Mouse (Mus musculus) intestine, postnatal 0 days (tissue): ENCODE measurements around the gene Gm4450. TPM values are rescaled to one million over a fixed set of nuclear protein-coding genes. Genes with fewer than 3 reads are reported as not detected.

ENCODE experiments used
- ATAC-seq: fragments of 200-750 bp; cut with Nextera tagmentation; 2 replicates; pipeline ENCODE4 v1.8.0; 2017; ENCODE audit warnings: mild to moderate bottlenecking, moderate TSS enrichment, moderate library complexity
- H3K27ac ChIP-seq: fragments of 300-500 bp; sonication (generic); 2 replicates; pipeline ENCODE4 v1.5.1; 2014; ENCODE audit warnings: mild to moderate bottlenecking, low read depth, low read length, moderate library complexity
- H3K27me3 ChIP-seq: fragments of 300-500 bp; sonication (generic); replicated peaks from 2 replicates; pipeline ENCODE4 v1.6.1; 2014; ENCODE audit warnings: low read length, mixed read lengths; ENCODE audit not compliant: control insufficient read depth, insufficient read depth
- H3K36me3 ChIP-seq: fragments of 300-500 bp; sonication (generic); 2 replicates; pipeline ENCODE4 v1.6.1; 2014; ENCODE audit warnings: mild to moderate bottlenecking, moderate library complexity; ENCODE audit not compliant: control insufficient read depth, insufficient read depth
- H3K4me1 ChIP-seq: fragments of 300-500 bp; sonication (generic); replicated peaks from 2 replicates; pipeline ENCODE4 v1.6.1; 2014; ENCODE audit warnings: antibody characterized with exemption, low read length, mixed read lengths; ENCODE audit not compliant: control insufficient read depth, insufficient read depth
- H3K4me2 ChIP-seq: fragments of 300-500 bp; sonication (generic); replicated peaks from 2 replicates; pipeline ENCODE4 v1.6.1; 2014; ENCODE audit warnings: low read depth, mild to moderate bottlenecking, moderate library complexity
- H3K4me3 ChIP-seq: fragments of 300-500 bp; sonication (generic); 2 replicates; pipeline ENCODE4 v1.5.1; 2014; ENCODE audit warnings: low read depth, low read length
- H3K9ac ChIP-seq: fragments of 300-500 bp; sonication (generic); 2 replicates; pipeline ENCODE4 v1.6.1; 2014; ENCODE audit warnings: mild to moderate bottlenecking, low read depth, low read length
- H3K9me3 ChIP-seq: fragments of 300-500 bp; sonication (generic); 2 replicates; pipeline ENCODE4 v1.6.1; 2016; ENCODE audit warnings: mixed run types; ENCODE audit not compliant: control insufficient read depth
- CTCF ChIP-seq: sonication (generic); IDR thresholded peaks from 2 replicates; pipeline ENCODE4 v1.5.1; 2016; ENCODE audit warnings: low read depth, mild to moderate bottlenecking, control low read depth, antibody characterized with exemption, moderate library complexity
- WGBS: fragments of 180-500 bp; shearing (Covaris S2); extraction: QIAGEN DNeasy Blood & Tissue Kit; methylation state at CpG from one replicate; pipeline ENCODE4 v1.1.7; 2014; 5-methylcytosine and 5-hydroxymethylcytosine counted together
- polyA plus RNA-seq: library from polyadenylated mRNA; unstranded; fragments of >200 nt; fragmentation: Nextera tagmentation; extraction: Ambion mirVana; gene quantifications from 2 replicates; pipeline ENCODE4 v1.2.1, GENCODE M21; 2015

Gene Gm4450
- polyA plus RNA-seq, 1 experiment from 2014 or later, result not detected

DNA sequence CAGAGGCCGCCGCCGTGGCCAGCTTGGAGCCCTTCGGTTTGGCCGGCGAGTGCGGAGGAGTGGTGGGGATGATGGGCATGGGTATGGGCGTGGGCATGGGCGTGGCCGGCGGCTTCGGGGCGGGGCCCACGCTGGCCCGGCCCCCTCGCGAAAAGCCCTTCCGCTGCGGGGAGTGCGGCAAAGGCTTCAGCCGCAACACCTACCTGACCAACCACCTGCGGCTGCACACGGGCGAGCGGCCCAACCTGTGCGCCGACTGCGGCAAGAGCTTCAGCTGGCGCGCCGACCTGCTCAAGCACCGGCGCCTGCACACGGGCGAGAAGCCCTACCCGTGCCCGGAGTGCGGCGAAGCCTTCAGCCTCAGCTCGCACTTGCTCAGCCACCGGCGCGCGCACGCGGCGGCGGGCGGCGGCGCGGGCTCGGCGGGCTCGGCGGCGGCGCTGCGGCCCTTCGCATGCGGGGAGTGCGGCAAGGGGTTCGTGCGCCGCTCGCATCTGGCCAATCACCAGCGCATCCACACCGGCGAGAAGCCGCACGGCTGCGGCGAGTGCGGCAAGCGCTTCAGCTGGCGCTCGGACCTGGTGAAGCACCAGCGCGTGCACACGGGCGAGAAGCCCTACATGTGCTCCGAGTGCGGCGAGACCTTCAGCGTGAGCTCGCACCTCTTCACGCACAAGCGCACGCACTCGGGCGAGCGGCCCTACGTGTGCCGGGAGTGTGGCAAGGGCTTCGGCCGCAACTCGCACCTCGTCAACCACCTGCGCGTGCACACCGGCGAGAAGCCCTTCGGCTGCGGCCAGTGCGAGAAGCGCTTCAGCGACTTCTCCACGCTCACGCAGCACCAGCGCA is 29.1 kb downstream of the Gm4450 start:
- H3K4me1 ChIP-seq, result peaks cover 8% of the 10 kb centered on the region; the same call in 1 of the 2 replicates
- ATAC-seq, result peak; percentile 93
- H3K36me3 ChIP-seq, result no peaks in the 10 kb centered on the region
- H3K4me3 ChIP-seq, result peak overlapping the region; percentile 61
- peak overlapping the region; percentile 28; the same call in 1 of the 2 replicates for H3K27ac ChIP-seq
- peak overlapping the region; percentile 100 for H3K4me2 ChIP-seq
- peak overlapping the region; percentile 52 for H3K9ac ChIP-seq
- WGBS, result under 1% methylated on average over 94 of the region's 110 CpGs
- H3K27me3 ChIP-seq, result no peaks in the 10 kb centered on the region
- no peak for TF ChIP-seq CTCF
- H3K9me3 ChIP-seq, result no peaks in the 10 kb centered on the region

DNA sequence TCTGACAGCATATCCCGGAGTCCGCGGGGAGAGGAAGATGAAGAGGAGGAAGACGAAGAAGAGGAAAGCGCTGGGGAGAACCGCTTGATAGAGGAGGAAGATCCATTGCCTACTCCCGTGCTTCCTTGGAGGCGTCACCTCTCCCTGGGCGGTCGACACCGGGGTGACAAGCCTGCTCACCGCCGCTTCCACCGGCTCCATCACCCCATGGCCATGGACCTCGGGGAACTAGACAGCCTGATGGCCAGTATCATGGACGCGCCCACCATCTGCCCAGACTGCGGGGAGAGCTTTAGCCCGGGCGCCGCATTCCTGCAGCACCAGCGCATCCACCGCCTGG is 29.7 kb downstream of the Gm4450 start:
- Histone ChIP-seq H3K9ac (0 out of 2 replicates have a peak overlapping the region, but pooled peaks have one; percentile 52), H3K4me2 (peak overlapping the region; percentile 100), H3K27ac (no peak overlapping the region), H3K4me1 (peaks cover 8% of the 10 kb centered on the region; the same call in 1 of the 2 replicates), H3K27me3 (no peaks in the 10 kb centered on the region), H3K9me3 (no peaks in the 10 kb centered on the region), H3K4me3 (peak overlapping the region; percentile 61), H3K36me3 (no peaks in the 10 kb centered on the region)
- WGBS, result 6% methylated on average over 23 of the region's 23 CpGs
- no peak for TF ChIP-seq CTCF
- ATAC-seq, result no peak; the same call in 1 of the 2 replicates

DNA sequence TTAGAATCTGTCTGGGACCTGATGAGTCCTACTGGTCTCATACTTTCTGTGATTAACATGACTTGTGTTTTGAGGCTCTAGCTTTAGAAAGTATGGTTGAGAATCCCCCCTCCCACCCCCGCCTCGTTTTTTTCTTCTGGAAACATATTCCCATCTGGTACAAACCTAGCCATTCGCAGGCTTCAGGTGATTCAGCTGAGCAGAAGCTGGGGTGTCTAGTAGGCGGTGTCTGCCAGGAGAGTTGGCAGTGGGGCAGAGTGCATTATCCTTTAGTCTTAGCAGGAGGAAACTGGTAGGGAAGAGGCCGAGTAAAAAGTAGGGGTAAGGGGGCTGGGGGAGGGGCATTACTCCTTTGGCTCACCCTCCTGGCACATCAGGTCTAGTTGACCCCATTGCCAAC is 30.2 kb downstream of the Gm4450 start:
- Histone ChIP-seq H3K36me3 (no peaks in the 10 kb centered on the region), H3K4me1 (peaks cover 8% of the 10 kb centered on the region; the same call in 1 of the 2 replicates), H3K9ac (no peak overlapping the region), H3K4me2 (peak overlapping the region; percentile 100), H3K27ac (no peak overlapping the region), H3K27me3 (no peaks in the 10 kb centered on the region), H3K9me3 (no peaks in the 10 kb centered on the region), H3K4me3 (peak overlapping the region; percentile 61)
- no peak for TF ChIP-seq CTCF
- ATAC-seq, result no peak
- 58% methylated on average over 5 of the region's 5 CpGs for WGBS

DNA sequence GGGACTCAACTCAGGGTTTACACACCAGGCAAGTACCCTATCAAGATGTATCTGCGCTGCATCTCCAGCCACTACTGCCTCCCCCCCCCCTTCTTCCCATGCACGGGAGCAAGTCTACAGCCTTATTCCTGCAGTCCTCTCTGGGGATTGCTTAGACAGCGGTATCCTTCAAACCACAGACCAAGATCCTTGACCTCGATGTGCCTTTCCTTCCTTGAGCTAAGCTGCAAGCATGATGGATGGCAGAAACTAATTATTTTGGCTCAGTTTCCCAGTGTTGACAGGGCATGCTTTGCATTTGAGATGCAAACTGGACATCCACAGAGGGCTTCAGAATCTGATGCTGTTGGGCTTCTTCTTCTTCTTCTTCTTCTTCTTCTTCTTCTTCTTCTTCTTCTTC is 34.0 kb downstream of the Gm4450 start:
- Histone ChIP-seq H3K9ac (no peak overlapping the region), H3K36me3 (no peaks in the 10 kb centered on the region), H3K27me3 (no peaks in the 10 kb centered on the region), H3K4me1 (peaks cover 15% of the 10 kb centered on the region; the same call in 1 of the 2 replicates), H3K27ac (no peak overlapping the region), H3K9me3 (no peaks in the 10 kb centered on the region), H3K4me3 (no peak overlapping the region), H3K4me2 (no peak overlapping the region)
- ATAC-seq, result no peak
- TF ChIP-seq CTCF, result no peak
- 87% methylated on average over 4 of the region's 4 CpGs for WGBS

DNA sequence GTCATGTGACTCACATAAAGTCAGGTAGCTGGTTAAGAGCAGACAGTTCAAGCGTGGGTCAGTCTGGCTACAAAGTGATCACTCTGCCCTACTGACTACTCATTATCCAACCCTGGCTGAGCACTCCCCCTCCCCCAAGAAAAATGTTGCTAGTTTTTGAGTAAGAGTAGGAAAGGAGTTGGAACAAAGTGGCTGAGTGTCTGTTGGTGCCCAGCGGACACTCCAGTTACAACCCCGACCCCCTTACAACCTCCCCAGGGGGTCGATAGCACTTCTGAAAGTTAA is 37.2 kb downstream of the Gm4450 start:
- no peaks in the 10 kb centered on the region for H3K36me3 ChIP-seq
- 42% methylated on average over 4 of the region's 4 CpGs for WGBS
- no peak overlapping the region for H3K4me2 ChIP-seq
- no peaks in the 10 kb centered on the region for H3K9me3 ChIP-seq
- H3K4me3 ChIP-seq, result no peak overlapping the region
- no peak for TF ChIP-seq CTCF
- peak; percentile 65 for ATAC-seq
- 0 out of 2 replicates have a peak, but pooled peaks cover 12% of the 10 kb centered on the region for H3K4me1 ChIP-seq
- H3K27ac ChIP-seq, result no peak overlapping the region
- H3K9ac ChIP-seq, result no peak overlapping the region
- no peaks in the 10 kb centered on the region for H3K27me3 ChIP-seq

DNA sequence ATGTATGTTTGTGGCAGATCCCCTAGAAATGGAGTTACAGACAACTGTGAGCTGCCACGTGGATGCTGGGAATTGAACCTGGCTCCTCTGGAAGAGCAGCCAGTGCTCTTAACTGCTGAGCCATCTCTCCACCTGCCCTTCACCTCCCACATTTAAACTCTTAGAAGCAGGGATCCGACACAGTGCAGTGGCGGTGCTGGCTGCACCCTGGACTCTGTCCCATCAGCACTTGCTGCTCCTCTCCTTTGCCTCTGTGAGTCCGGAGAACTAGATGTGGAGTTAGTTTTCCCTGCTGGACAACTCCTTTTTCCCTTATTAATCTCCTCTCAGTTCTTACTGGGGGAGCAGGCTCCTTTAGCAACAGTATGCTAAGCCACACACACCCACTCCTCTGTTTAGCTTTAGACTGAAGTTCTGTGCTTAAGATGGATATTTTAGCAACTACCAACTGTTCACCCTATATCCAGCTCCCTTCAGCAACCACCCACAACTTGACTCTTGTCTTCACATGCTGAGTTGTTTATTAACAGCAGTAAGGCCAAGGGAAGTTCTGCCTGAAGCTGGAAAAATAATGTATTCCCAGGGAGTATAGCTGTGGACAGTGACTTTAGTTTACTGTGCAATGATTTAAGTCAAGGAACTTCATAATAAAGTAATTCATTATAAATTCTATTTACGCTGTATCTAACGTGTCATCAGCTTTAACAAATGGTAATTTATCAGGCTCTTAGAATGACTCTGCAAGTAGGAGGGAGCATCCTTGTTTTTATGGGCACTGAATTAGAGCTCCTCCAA is 37.7 kb downstream of the Gm4450 start:
- WGBS, result 24% methylated on average over 6 of the region's 6 CpGs
- H3K4me2 ChIP-seq, result no peak overlapping the region
- no peaks in the 10 kb centered on the region for H3K27me3 ChIP-seq
- no peak overlapping the region for H3K4me3 ChIP-seq
- no peak overlapping the region for H3K9ac ChIP-seq
- no peaks in the 10 kb centered on the region for H3K36me3 ChIP-seq
- no peak for TF ChIP-seq CTCF
- peak; percentile 32; the same call in 1 of the 2 replicates for ATAC-seq
- peaks cover 17% of the 10 kb centered on the region; the same call in 1 of the 2 replicates for H3K4me1 ChIP-seq
- H3K9me3 ChIP-seq, result no peaks in the 10 kb centered on the region
- peak overlapping the region; percentile 57 for H3K27ac ChIP-seq
